Mouse (Mus musculus) olfactory bulb, adult 2 months (tissue): ENCODE measurements around the gene H2-DMa. TPM values are rescaled to one million over a fixed set of nuclear protein-coding genes. Genes with fewer than 3 reads are reported as not detected.

Source experiments
- H3K27ac ChIP-seq: fragments of 200-500 bp; 2 replicates; pipeline ENCODE4 v1.5.1; 2012; ENCODE audit warnings: low read depth, low read length; ENCODE audit not compliant: insufficient read depth
- H3K4me1 ChIP-seq: fragments of 200-500 bp; 2 replicates; pipeline ENCODE4 v1.6.1; 2012; ENCODE audit warnings: low read length; ENCODE audit not compliant: control insufficient read depth, insufficient read depth
- H3K4me3 ChIP-seq: fragments of 200-500 bp; 2 replicates; pipeline ENCODE4 v1.5.1; 2012; ENCODE audit warnings: mild to moderate bottlenecking, low read depth, low read length, moderate library complexity; ENCODE audit not compliant: insufficient read depth
- CTCF ChIP-seq: fragments of 200-500 bp; IDR thresholded peaks from 2 replicates; pipeline ENCODE4 v1.5.1; 2012; ENCODE audit warnings: low read depth, mild to moderate bottlenecking, low read length, moderate library complexity; ENCODE audit not compliant: insufficient read depth
- POLR2A ChIP-seq: fragments of 200-500 bp; IDR thresholded peaks from 2 replicates; pipeline ENCODE4 v1.6.1; 2012; ENCODE audit warnings: mild to moderate bottlenecking, low read depth, low read length, moderate library complexity; ENCODE audit not compliant: insufficient read depth
- WGBS: fragments of 180-500 bp; shearing (Covaris S2); methylation state at CpG from one replicate; pipeline ENCODE4 v1.1.7; 2018; 5-methylcytosine and 5-hydroxymethylcytosine counted together
- polyA plus RNA-seq: library from polyadenylated mRNA; stranded (reverse); fragments of >200 nt; gene quantifications from 2 replicates; pipeline ENCODE4 v1.2.4, GENCODE M21; 2012; ENCODE audit warnings: low replicate concordance; ENCODE audit not compliant: missing spikeins, insufficient read depth, insufficient read length

Gene H2-DMa
- polyA plus RNA-seq, 1 experiment: not detected

GRCm38 (mm10) chr17:34155534-34155933 lies 36.2 kb downstream of the H2-DMa start:
- TF ChIP-seq CTCF (no peak), POLR2A (no peak)
- H3K4me1 ChIP-seq: no peaks in the 10 kb centered on the region
- no peak overlapping the region for H3K4me3 ChIP-seq
- 50% methylated on average over 5 of the region's 5 CpGs for WGBS
- no peak overlapping the region for H3K27ac ChIP-seq

- WGBS: 44% methylated on average over 9 of the region's 9 CpGs
Measured at GRCm38 (mm10) chr17:34164202-34164895, 45.0 kb downstream of the H2-DMa start.

GRCm38 (mm10) chr17:34165033-34165730 lies 45.8 kb downstream of the H2-DMa start:
- WGBS: 85% methylated on average over 6 of the region's 6 CpGs
- H3K4me1 ChIP-seq: no peaks in the 10 kb centered on the region
- H3K4me3 ChIP-seq: no peak overlapping the region
- H3K27ac ChIP-seq: no peak overlapping the region
- TF ChIP-seq POLR2A: no peak
- TF ChIP-seq CTCF: no peak

More at GRCm38 (mm10) chr17:34164202-34164895, 45.0 kb downstream of the H2-DMa start:
- no peaks in the 10 kb centered on the region for H3K4me1 ChIP-seq
- H3K27ac ChIP-seq: no peak overlapping the region
- no peak overlapping the region for H3K4me3 ChIP-seq
- TF ChIP-seq POLR2A (no peak), CTCF (no peak)

- Histone ChIP-seq H3K4me1 (no peaks in the 10 kb centered on the region), H3K4me3 (no peak overlapping the region), H3K27ac (no peak overlapping the region)
- 0% methylated on average over 2 of the region's 2 CpGs for WGBS
- TF ChIP-seq CTCF (no peak), POLR2A (no peak)
Measured at GRCm38 (mm10) chr17:34169279-34169678, 49.9 kb downstream of the H2-DMa start.

GRCm38 (mm10) chr17:34170487-34170876 lies 51.1 kb downstream of the H2-DMa start:
- H3K4me3 ChIP-seq: no peak overlapping the region
- TF ChIP-seq CTCF (no peak), POLR2A (no peak)
- 26% methylated on average over 4 of the region's 4 CpGs for WGBS
- no peaks in the 10 kb centered on the region for H3K4me1 ChIP-seq
- no peak overlapping the region for H3K27ac ChIP-seq

GRCm38 (mm10) chr17:34170877-34171498 lies 51.6 kb downstream of the H2-DMa start:
- Histone ChIP-seq H3K4me1 (no peaks in the 10 kb centered on the region), H3K4me3 (no peak overlapping the region), H3K27ac (no peak overlapping the region)
- no peak for TF ChIP-seq POLR2A
- TF ChIP-seq CTCF: no peak
- WGBS: 35% methylated on average over 13 of the region's 13 CpGs

GRCm38 (mm10) chr17:34172528-34172927 lies 53.2 kb downstream of the H2-DMa start:
- TF ChIP-seq CTCF (no peak), POLR2A (no peak)

GRCm38 (mm10) chr17:34174075-34174474 lies 54.7 kb downstream of the H2-DMa start:
- no peak overlapping the region for H3K27ac ChIP-seq
- 61% methylated on average over 1 of the region's 1 CpGs for WGBS

More at GRCm38 (mm10) chr17:34172528-34172927, 53.2 kb downstream of the H2-DMa start:
- 93% methylated on average over 5 of the region's 5 CpGs for WGBS
- Histone ChIP-seq H3K4me1 (no peaks in the 10 kb centered on the region), H3K27ac (no peak overlapping the region), H3K4me3 (no peak overlapping the region)

GRCm38 (mm10) chr17:34177179-34177578 lies 57.8 kb downstream of the H2-DMa start:
- WGBS: 75% methylated on average over 4 of the region's 4 CpGs
- no peak for TF ChIP-seq POLR2A
- no peak for TF ChIP-seq CTCF
- H3K27ac ChIP-seq: no peak overlapping the region
- H3K4me3 ChIP-seq: no peak overlapping the region
- no peaks in the 10 kb centered on the region for H3K4me1 ChIP-seq

More at GRCm38 (mm10) chr17:34174075-34174474, 54.7 kb downstream of the H2-DMa start:
- no peak overlapping the region for H3K4me3 ChIP-seq
- no peak for TF ChIP-seq POLR2A
- no peak for TF ChIP-seq CTCF
- no peaks in the 10 kb centered on the region for H3K4me1 ChIP-seq
